Mouse (Mus musculus) embryonic facial prominence, embryonic 13.5 days (tissue): ENCODE results near the gene Prlr. TPM values are rescaled to one million over a fixed set of nuclear protein-coding genes. Genes with fewer than 3 reads are reported as not detected.

ENCODE experiments used
- ATAC-seq: fragments of 200-750 bp; cut with Nextera tagmentation; 2 replicates; pipeline ENCODE4 v1.8.0; 2017; ENCODE audit warnings: low read depth; ENCODE audit not compliant: insufficient number of reproducible peaks, insufficient read depth, low FRiP score, low TSS enrichment
- H3K27ac ChIP-seq: fragments of 300-500 bp; sonication (generic); 2 replicates; pipeline ENCODE4 v1.5.1; 2015; ENCODE audit warnings: moderate library complexity, mild to moderate bottlenecking, inconsistent platforms
- H3K27me3 ChIP-seq: fragments of 300-500 bp; sonication (generic); 2 replicates; pipeline ENCODE4 v1.6.1; 2015; ENCODE audit warnings: mild to moderate bottlenecking, inconsistent platforms
- H3K36me3 ChIP-seq: fragments of 300-500 bp; sonication (generic); 2 replicates; pipeline ENCODE4 v1.6.1; 2015; ENCODE audit warnings: mild to moderate bottlenecking, inconsistent platforms
- H3K4me1 ChIP-seq: fragments of 300-500 bp; sonication (generic); 2 replicates; pipeline ENCODE4 v1.6.1; 2015; ENCODE audit warnings: inconsistent platforms
- H3K4me2 ChIP-seq: fragments of 300-500 bp; sonication (generic); 2 replicates; pipeline ENCODE4 v1.6.1; 2015; ENCODE audit warnings: moderate library complexity, mild to moderate bottlenecking, inconsistent platforms
- H3K4me3 ChIP-seq: fragments of 300-500 bp; sonication (generic); 2 replicates; pipeline ENCODE4 v1.5.1; 2015; ENCODE audit warnings: mild to moderate bottlenecking, inconsistent platforms
- H3K9ac ChIP-seq: fragments of 300-500 bp; sonication (generic); 2 replicates; pipeline ENCODE4 v1.6.1; 2015; ENCODE audit warnings: mild to moderate bottlenecking, inconsistent platforms
- H3K9me3 ChIP-seq: fragments of 300-500 bp; sonication (generic); 2 replicates; pipeline ENCODE4 v1.6.1; 2016; ENCODE audit warnings: inconsistent platforms
- WGBS: fragments of 180-500 bp; shearing (Covaris S2); methylation state at CpG from one replicate; pipeline ENCODE4 v1.1.7; 2015; ENCODE audit warnings: mixed read lengths; 5-methylcytosine and 5-hydroxymethylcytosine counted together
- polyA plus RNA-seq: library from polyadenylated mRNA; unstranded; fragments of >200 nt; fragmentation: Nextera tagmentation; extraction: Ambion mirVana; gene quantifications from 2 replicates; pipeline ENCODE4 v1.2.1, GENCODE M21; 2015

Gene Prlr
- polyA plus RNA-seq, result 0.65 and 1.3 TPM in 2 replicates

DNA sequence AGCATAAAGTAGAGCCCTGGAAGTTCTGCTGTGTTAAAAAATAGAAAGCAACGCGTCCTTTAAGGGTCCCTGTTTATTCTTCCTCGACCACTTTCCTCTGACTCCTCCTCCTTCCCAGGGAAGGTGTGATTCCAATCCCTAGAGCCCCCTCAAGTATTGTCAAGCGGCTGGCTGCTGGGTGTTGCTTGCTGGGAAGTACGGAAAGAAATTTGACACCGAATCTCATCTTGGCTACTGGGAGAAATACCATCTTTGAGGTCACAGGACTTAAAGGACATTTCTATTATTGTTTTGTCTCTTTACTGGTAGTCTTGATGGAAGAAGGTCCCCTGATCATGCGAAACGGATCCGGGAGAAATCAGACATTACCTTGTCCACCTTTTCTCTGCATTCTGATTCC, at the start of gene Prlr:
Gene Prlr, plus strand, starts transcription at position 156 of the 400 bp plus-strand sequence.
- H3K9ac ChIP-seq, result peak within 1 kb of the TSS; percentile 57
- WGBS, result 4% methylated on average over 9 of the region's 9 CpGs
- peaks cover 39% of the 10 kb centered on the region for H3K27me3 ChIP-seq

DNA sequence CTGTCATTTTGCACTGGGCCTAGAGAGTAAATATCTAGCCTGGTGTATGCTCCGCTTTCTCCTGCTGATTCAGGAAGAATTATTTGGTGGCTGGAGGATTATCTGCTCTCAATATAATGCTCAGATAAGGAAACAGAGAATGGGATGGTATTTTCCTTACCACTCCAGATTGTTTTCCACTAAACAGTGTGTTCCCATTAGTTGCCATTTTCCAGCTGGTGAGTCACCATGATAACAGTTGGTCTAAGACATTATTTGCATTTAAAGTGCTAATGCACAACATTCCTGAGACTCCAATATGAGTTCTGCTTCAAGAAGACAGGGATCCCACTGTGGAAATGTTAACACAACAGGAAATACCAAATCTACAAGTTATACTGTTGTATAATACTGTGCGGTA, 43.3 kb upstream of the Prlr start:
- Histone ChIP-seq H3K4me1 (no peaks in the 10 kb centered on the region), H3K9ac (no peak overlapping the region), H3K27me3 (no peaks in the 10 kb centered on the region), H3K9me3 (no peaks in the 10 kb centered on the region), H3K4me3 (no peak overlapping the region), H3K27ac (no peak overlapping the region), H3K36me3 (no peaks in the 10 kb centered on the region), H3K4me2 (no peak overlapping the region)
- ATAC-seq, result no peak
- WGBS, result 84% methylated on average over 2 of the region's 2 CpGs

More for the DNA sequence above, at the start of gene Prlr:
- Histone ChIP-seq H3K4me1 (peaks cover 12% of the 10 kb centered on the region; the same call in 1 of the 2 replicates), H3K27ac (no peak within 1 kb of the TSS), H3K9me3 (no peaks in the 10 kb centered on the region), H3K4me3 (peak within 1 kb of the TSS; percentile 44), H3K4me2 (peak within 1 kb of the TSS; percentile 76), H3K36me3 (no peaks in the 10 kb centered on the region)
- ATAC-seq, result no peak

- no peak for ATAC-seq
Measured at GRCm38 (mm10) chr15:10134889-10135288, 42.1 kb upstream of the Prlr start.

DNA sequence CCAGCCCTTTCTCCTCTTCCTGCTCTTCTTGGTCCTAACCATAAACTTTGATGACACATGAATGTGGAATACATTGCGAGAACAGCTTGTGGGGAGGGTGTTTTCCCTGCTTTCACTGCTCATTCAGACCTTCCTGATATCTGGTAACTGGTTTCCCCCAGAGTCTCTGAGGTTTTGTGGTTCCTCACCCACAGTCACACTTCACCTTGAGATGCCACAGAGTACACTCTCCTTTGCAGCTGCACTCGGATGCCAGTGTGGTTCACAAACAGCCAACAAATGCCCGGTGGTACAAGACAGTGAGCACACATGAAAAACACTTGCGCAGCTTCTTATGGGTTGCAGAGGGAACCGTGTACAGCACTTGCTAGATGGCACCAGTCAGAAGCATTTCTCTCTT, 32.5 kb upstream of the Prlr start:
- no peak overlapping the region for H3K27ac ChIP-seq
- H3K4me2 ChIP-seq, result no peak overlapping the region
- no peak overlapping the region for H3K4me3 ChIP-seq
- H3K36me3 ChIP-seq, result no peaks in the 10 kb centered on the region
- 87% methylated on average over 5 of the region's 5 CpGs for WGBS
- no peaks in the 10 kb centered on the region for H3K9me3 ChIP-seq
- no peak overlapping the region for H3K9ac ChIP-seq
- no peak for ATAC-seq
- H3K4me1 ChIP-seq, result no peaks in the 10 kb centered on the region
- no peaks in the 10 kb centered on the region for H3K27me3 ChIP-seq

More at GRCm38 (mm10) chr15:10134889-10135288, 42.1 kb upstream of the Prlr start:
- Histone ChIP-seq H3K9ac (no peak overlapping the region), H3K27me3 (no peaks in the 10 kb centered on the region), H3K4me1 (no peaks in the 10 kb centered on the region), H3K27ac (no peak overlapping the region), H3K9me3 (no peaks in the 10 kb centered on the region), H3K4me3 (no peak overlapping the region), H3K36me3 (no peaks in the 10 kb centered on the region), H3K4me2 (no peak overlapping the region)
- WGBS, result 79% methylated on average over 4 of the region's 4 CpGs

- H3K36me3 ChIP-seq, result no peaks in the 10 kb centered on the region
- H3K27ac ChIP-seq, result no peak overlapping the region
- H3K9ac ChIP-seq, result no peak overlapping the region
- H3K9me3 ChIP-seq, result no peaks in the 10 kb centered on the region
- H3K4me3 ChIP-seq, result no peak overlapping the region
- H3K4me2 ChIP-seq, result no peak overlapping the region
- no peaks in the 10 kb centered on the region for H3K27me3 ChIP-seq
- WGBS, result 87% methylated on average over 4 of the region's 4 CpGs
- no peaks in the 10 kb centered on the region for H3K4me1 ChIP-seq
- ATAC-seq, result no peak
Measured at GRCm38 (mm10) chr15:10148196-10148595, 28.8 kb upstream of the Prlr start.

DNA sequence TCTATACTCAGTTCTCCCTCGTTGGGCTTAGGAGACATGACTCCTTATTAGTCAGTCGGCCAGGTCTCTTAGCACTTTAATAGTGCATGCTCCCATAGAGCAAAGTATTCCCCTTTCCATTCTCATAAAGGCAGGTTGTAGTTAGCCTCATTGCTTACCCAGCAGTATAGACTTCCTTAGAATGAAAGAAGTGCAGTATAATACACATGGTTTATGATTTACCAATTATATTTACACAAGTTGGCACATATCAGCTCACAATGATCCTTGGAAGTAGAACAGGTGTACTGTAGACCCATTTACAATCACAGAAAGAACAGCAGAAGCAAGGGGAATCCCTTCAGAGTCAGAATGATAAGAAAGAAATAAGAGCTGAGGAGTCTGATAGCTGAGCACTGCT, 16.4 kb upstream of the Prlr start:
- H3K4me2 ChIP-seq, result no peak overlapping the region
- H3K9me3 ChIP-seq, result no peaks in the 10 kb centered on the region
- WGBS, result 87% methylated on average over 2 of the region's 2 CpGs
- no peak overlapping the region for H3K4me3 ChIP-seq
- H3K36me3 ChIP-seq, result no peaks in the 10 kb centered on the region
- no peak for ATAC-seq
- no peaks in the 10 kb centered on the region for H3K4me1 ChIP-seq
- no peaks in the 10 kb centered on the region for H3K27me3 ChIP-seq
- H3K27ac ChIP-seq, result no peak overlapping the region
- no peak overlapping the region for H3K9ac ChIP-seq

DNA sequence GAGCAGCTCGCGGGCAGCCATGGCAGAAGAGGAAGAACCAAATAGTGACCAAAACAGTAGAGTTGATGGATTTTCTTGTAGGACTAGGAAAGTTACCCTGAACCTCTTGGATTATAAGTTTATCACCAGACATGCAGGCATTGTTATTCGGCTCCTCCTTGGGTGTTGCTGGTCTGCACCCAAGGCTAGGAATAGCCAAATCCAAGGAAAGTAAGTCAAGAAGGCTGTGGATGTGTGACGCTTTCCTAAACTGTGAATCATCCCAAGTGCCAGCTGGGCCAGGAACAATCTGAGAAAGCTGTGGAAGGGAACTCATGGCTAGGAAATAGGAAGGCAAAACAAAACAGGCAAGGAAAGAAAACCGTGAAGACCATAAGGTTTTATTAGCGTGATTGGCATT, 2.0 kb upstream of the Prlr start:
- 85% methylated on average over 6 of the region's 6 CpGs for whole genome bisulfite sequencing
- H3K27ac ChIP-seq, result no peak overlapping the region
- H3K4me2 ChIP-seq, result no peak overlapping the region
- H3K9me3 ChIP-seq, result no peaks in the 10 kb centered on the region
- H3K4me1 ChIP-seq, result peaks cover 12% of the 10 kb centered on the region; the same call in 1 of the 2 replicates
- H3K4me3 ChIP-seq, result no peak overlapping the region
- no peaks in the 10 kb centered on the region for H3K36me3 ChIP-seq
- no peak overlapping the region for H3K9ac ChIP-seq
- peaks cover 39% of the 10 kb centered on the region for H3K27me3 ChIP-seq
- no peak for ATAC-seq

- H3K27ac ChIP-seq, result no peak overlapping the region
- H3K4me3 ChIP-seq, result no peak overlapping the region
- ATAC-seq, result no peak
- H3K4me2 ChIP-seq, result no peak overlapping the region
- H3K9ac ChIP-seq, result no peak overlapping the region
- 79% methylated on average over 7 of the region's 7 CpGs for WGBS
- H3K4me1 ChIP-seq, result peaks cover 12% of the 10 kb centered on the region; the same call in 1 of the 2 replicates
- H3K27me3 ChIP-seq, result peaks cover 39% of the 10 kb centered on the region
- no peaks in the 10 kb centered on the region for H3K36me3 ChIP-seq
- H3K9me3 ChIP-seq, result no peaks in the 10 kb centered on the region
Measured at GRCm38 (mm10) chr15:10175656-10176055, 1.4 kb upstream of the Prlr start.

DNA sequence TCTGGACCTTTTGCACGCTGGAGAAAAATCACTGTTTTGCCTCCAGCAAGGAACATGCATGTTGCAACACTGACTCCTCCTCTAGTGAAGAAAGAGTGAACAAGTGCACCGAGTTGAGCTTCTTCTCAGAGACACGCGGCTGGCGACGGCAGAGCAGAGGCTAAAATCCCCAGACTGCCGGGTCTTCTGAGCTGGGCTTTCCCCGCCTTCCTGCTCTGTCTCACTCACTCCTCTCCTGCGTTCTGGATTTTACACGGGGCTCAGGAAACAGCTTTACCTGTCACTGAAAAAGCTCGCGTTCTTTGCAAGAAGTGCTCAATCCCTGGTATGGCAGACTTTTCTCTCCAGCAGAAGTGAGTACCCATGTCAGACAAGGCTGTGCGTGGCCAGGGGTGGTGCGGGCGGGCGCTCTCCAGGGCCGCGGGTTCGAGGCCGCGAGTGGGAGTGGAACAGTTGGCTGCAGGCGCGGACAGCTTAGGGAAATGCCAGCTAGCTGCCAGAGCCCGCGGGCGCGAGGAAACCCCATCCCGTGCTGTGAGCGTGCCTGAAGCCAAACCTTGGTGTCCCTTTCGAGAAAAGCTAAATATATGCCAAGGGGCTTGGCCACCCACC, 587 bp downstream of the Prlr start:
- H3K4me1 ChIP-seq, result peaks cover 12% of the 10 kb centered on the region; the same call in 1 of the 2 replicates
- no peaks in the 10 kb centered on the region for H3K36me3 ChIP-seq
- H3K9ac ChIP-seq, result peak overlapping the region; percentile 57
- H3K4me2 ChIP-seq, result peak overlapping the region; percentile 76
- H3K27ac ChIP-seq, result no peak overlapping the region
- H3K27me3 ChIP-seq, result peaks cover 39% of the 10 kb centered on the region
- H3K9me3 ChIP-seq, result no peaks in the 10 kb centered on the region
- no peak for ATAC-seq
- peak overlapping the region; percentile 44 for H3K4me3 ChIP-seq
- WGBS, result 2% methylated on average over 30 of the region's 30 CpGs

DNA sequence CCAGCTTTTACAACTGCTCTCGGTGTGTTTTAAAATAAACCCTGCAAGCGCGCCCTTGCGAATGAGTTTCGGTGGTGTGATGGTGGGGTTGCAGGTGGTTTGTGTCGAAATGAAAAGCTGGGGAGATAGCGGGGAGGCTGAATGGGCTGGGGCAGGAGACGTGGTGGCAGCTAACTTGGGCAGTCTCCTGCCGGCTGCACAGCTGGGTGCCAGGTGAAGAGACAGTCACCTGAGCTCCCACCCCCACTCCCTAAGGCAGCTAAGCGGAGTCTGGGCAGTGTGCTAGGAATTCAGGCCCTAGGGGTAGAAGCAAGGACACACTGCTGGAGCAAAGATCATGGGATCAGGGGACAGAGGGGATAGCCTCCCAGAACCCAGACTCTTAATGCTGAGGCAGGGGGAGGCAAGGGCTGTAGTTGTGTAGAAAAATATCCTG, 1.1 kb downstream of the Prlr start:
- H3K27me3 ChIP-seq, result peaks cover 39% of the 10 kb centered on the region
- H3K4me1 ChIP-seq, result peaks cover 12% of the 10 kb centered on the region; the same call in 1 of the 2 replicates
- no peak overlapping the region for H3K27ac ChIP-seq
- peak overlapping the region; percentile 57 for H3K9ac ChIP-seq
- H3K36me3 ChIP-seq, result no peaks in the 10 kb centered on the region
- peak overlapping the region; percentile 76 for H3K4me2 ChIP-seq
- no peak for ATAC-seq
- H3K9me3 ChIP-seq, result no peaks in the 10 kb centered on the region
- H3K4me3 ChIP-seq, result peak overlapping the region; percentile 44
- 4% methylated on average over 10 of the region's 10 CpGs for WGBS

- no peak for ATAC-seq
- Histone ChIP-seq H3K9ac (no peak overlapping the region), H3K27me3 (peaks cover 30% of the 10 kb centered on the region), H3K4me3 (no peak overlapping the region), H3K9me3 (no peaks in the 10 kb centered on the region), H3K4me1 (peaks cover 12% of the 10 kb centered on the region; the same call in 1 of the 2 replicates), H3K27ac (no peak overlapping the region), H3K4me2 (no peak overlapping the region), H3K36me3 (no peaks in the 10 kb centered on the region)
- 73% methylated on average over 4 of the region's 4 CpGs for WGBS
Measured at GRCm38 (mm10) chr15:10180694-10181093, 3.7 kb downstream of the Prlr start.

DNA sequence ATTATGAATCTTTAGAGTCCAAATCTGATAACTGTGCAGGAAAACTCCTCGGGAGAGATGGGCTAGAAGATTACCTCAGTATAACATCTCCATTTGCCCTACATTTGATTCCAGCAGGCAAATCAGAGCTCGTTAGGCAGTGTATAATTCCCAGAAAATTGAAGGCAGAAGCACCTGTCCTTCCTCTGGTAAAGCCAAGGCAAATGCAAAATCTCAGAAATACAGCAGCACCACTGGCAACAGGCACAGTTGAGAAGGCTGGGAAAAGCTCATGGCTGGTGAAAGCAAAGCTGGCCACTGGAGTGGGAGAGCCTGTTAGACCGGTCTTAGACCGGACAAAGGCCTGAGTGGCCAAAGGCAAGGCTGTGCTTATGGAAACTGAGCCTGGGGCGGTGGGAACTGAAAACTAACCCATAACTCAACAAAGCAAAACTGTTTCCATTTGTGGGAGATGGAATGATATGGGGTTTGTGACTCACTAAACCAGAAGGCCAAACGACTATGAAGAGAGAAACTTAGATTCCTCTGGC, 15.1 kb downstream of the Prlr start:
- no peaks in the 10 kb centered on the region for H3K36me3 ChIP-seq
- no peak overlapping the region for H3K4me3 ChIP-seq
- 71% methylated on average over 6 of the region's 6 CpGs for WGBS
- no peaks in the 10 kb centered on the region for H3K4me1 ChIP-seq
- H3K27me3 ChIP-seq, result no peaks in the 10 kb centered on the region
- no peak overlapping the region for H3K4me2 ChIP-seq
- no peaks in the 10 kb centered on the region for H3K9me3 ChIP-seq
- no peak for ATAC-seq
- no peak overlapping the region for H3K27ac ChIP-seq
- H3K9ac ChIP-seq, result no peak overlapping the region
